16 mouse cellular contexts compared by ENCODE assay signal in the genomic region with DNA sequence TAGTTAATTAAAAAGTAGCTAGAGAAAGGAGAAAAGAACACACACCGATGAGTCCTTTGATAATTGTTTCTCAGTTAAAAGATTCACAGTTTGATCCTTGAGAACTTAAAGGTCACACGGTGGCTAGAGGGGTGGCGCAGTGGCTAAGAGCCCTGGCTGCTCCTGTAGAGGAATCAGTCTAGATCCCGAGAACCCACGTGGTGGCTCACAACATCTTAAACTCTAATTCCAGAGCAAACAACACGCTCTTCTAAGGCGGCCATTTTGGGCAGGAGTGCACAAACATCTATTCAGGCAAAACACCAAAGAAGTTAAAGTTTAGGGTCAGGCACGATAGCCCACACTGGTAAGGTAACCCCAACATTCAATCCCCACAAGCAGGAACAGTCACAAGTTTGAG. TPM values are rescaled to one million over a fixed set of nuclear protein-coding genes. Genes with fewer than 3 reads are reported as not detected.
DNase-seq lines count a peak whose midpoint lies in the region; ATAC-seq lines count a peak whose summit lies in the region.
"Had no signal": no experiment of that assay in that cellular context is flagged by ENCODE, and none has a peak within 500 bp of the region (broad histone marks: within the 10 kb centered on the region; RNA-seq: fewer than 3 reads in every experiment).

No protein-coding gene starts in this region.

- no peaks in the 10 kb centered on the region for H3K9me3 ChIP-seq in heart, embryonic 13.5 days
- no peaks in the 10 kb centered on the region for H3K9me3 ChIP-seq in heart, embryonic 10.5 days
- H3K9me3 ChIP-seq in kidney, embryonic 15.5 days (replicated peaks): no peaks in the 10 kb centered on the region
- H3K9me3 ChIP-seq in limb, embryonic 12.5 days: no peaks in the 10 kb centered on the region
- H3K9me3 ChIP-seq in midbrain, embryonic 14.5 days (ENCODE audit: control insufficient read depth, low read length): no peaks in the 10 kb centered on the region
- H3K9me3 ChIP-seq: midbrain, embryonic 13.5 days had no signal

- peaks cover 66% of the 10 kb centered on the region for H3K36me3 ChIP-seq in heart, embryonic 13.5 days
- H3K36me3 ChIP-seq in heart, embryonic 10.5 days: peaks cover 58% of the 10 kb centered on the region
- peaks cover 41% of the 10 kb centered on the region for H3K36me3 ChIP-seq in kidney, embryonic 15.5 days
- H3K36me3 ChIP-seq in limb, embryonic 12.5 days: peaks cover 54% of the 10 kb centered on the region
- H3K36me3 ChIP-seq in midbrain, embryonic 14.5 days (ENCODE audit: control insufficient read depth, insufficient read depth, low read length): peaks cover 38% of the 10 kb centered on the region

- ATAC-seq in heart, embryonic 13.5 days (ENCODE audit: extremely low read depth, insufficient number of reproducible peaks, low FRiP score, low TSS enrichment): no peak
- no peak for ATAC-seq in kidney, embryonic 15.5 days (replicated peaks; ENCODE audit: low FRiP score)
- ATAC-seq in limb, embryonic 12.5 days (ENCODE audit: insufficient number of reproducible peaks, insufficient read depth, low FRiP score, low TSS enrichment, low read depth): no peak
- no peak for ATAC-seq in midbrain, embryonic 14.5 days (ENCODE audit: low FRiP score, low TSS enrichment)
- ATAC-seq: activated CD4-positive, CD25-positive, alpha-beta regulatory T cell, adult 4 months; midbrain, embryonic 13.5 days had no signal

- peaks cover 39% of the 10 kb centered on the region for H3K4me1 ChIP-seq in heart, embryonic 13.5 days
- H3K4me1 ChIP-seq in heart, embryonic 10.5 days: peaks cover 26% of the 10 kb centered on the region
- peaks cover 42% of the 10 kb centered on the region for H3K4me1 ChIP-seq in kidney, embryonic 15.5 days
- H3K4me1 ChIP-seq in limb, embryonic 12.5 days (replicated peaks): peaks cover 32% of the 10 kb centered on the region
- peaks cover 14% of the 10 kb centered on the region for H3K4me1 ChIP-seq in midbrain, embryonic 14.5 days (ENCODE audit: control insufficient read depth, insufficient read depth, low read length)

- peak overlapping the region; percentile 36 for H3K4me2 ChIP-seq in heart, embryonic 13.5 days
- peak overlapping the region; percentile 32 for H3K4me2 ChIP-seq in kidney, embryonic 15.5 days
- peak overlapping the region; percentile 21; the same call in 1 of the 2 replicates for H3K4me2 ChIP-seq in limb, embryonic 12.5 days
- no peak overlapping the region for H3K4me2 ChIP-seq in midbrain, embryonic 14.5 days (ENCODE audit: low read length)
- H3K4me2 ChIP-seq: midbrain, embryonic 13.5 days had no signal

- WGBS in heart, embryonic 13.5 days: 83% methylated on average over 8 of the region's 8 CpGs
- whole genome bisulfite sequencing in heart, embryonic 10.5 days: 80% methylated on average over 8 of the region's 8 CpGs
- WGBS in kidney, embryonic 15.5 days: 75% methylated on average over 8 of the region's 8 CpGs
- 85% methylated on average over 8 of the region's 8 CpGs for WGBS in limb, embryonic 12.5 days
- 77% methylated on average over 8 of the region's 8 CpGs for WGBS in midbrain, embryonic 14.5 days

- no peaks in the 10 kb centered on the region for H3K27me3 ChIP-seq in heart, embryonic 13.5 days (replicated peaks)
- H3K27me3 ChIP-seq in heart, embryonic 10.5 days (ENCODE audit: insufficient read depth, poor library complexity, severe bottlenecking): no peaks in the 10 kb centered on the region
- H3K27me3 ChIP-seq in kidney, embryonic 15.5 days: no peaks in the 10 kb centered on the region
- H3K27me3 ChIP-seq in limb, embryonic 12.5 days: no peaks in the 10 kb centered on the region
- H3K27me3 ChIP-seq in midbrain, embryonic 14.5 days (ENCODE audit: control insufficient read depth, insufficient read depth, low read length): no peaks in the 10 kb centered on the region
- H3K27me3 ChIP-seq: midbrain, embryonic 13.5 days had no signal

- no peak overlapping the region for H3K4me3 ChIP-seq in heart, embryonic 13.5 days
- H3K4me3 ChIP-seq in heart, embryonic 10.5 days: no peak overlapping the region
- peak overlapping the region; percentile 15; the same call in 1 of the 2 replicates for H3K4me3 ChIP-seq in kidney, embryonic 15.5 days (replicated peaks)
- H3K4me3 ChIP-seq in limb, embryonic 12.5 days (replicated peaks): no peak overlapping the region
- H3K4me3 ChIP-seq in midbrain, embryonic 14.5 days (replicated peaks; ENCODE audit: low read depth, low read length): no peak overlapping the region
- H3K4me3 ChIP-seq: midbrain, embryonic 13.5 days had no signal

- no peak overlapping the region for H3K27ac ChIP-seq in heart, embryonic 13.5 days (replicated peaks)
- H3K27ac ChIP-seq in heart, embryonic 10.5 days: no peak overlapping the region
- peak overlapping the region; percentile 61 for H3K27ac ChIP-seq in kidney, embryonic 15.5 days
- peak overlapping the region; percentile 69; the same call in 1 of the 2 replicates for H3K27ac ChIP-seq in limb, embryonic 12.5 days
- H3K27ac ChIP-seq in midbrain, embryonic 14.5 days (replicated peaks; ENCODE audit: low read depth, low read length): no peak overlapping the region
- H3K27ac ChIP-seq: macrophage had no signal

- no peak for DNase-seq in heart, embryonic 10.5 days (ENCODE audit: low spot score)
- DNase-seq in kidney, postnatal 36 days: no peak
- DNase-seq in ZHBTc4 (ENCODE audit: low read depth, low spot score): peak; percentile 67
- no peak for DNase-seq in midbrain, embryonic 14.5 days
- DNase-seq in adrenal gland, postnatal 4 days (ENCODE audit: low spot score in 2 of 2): no peak
- DNase-seq: cerebellum, adult 11 months; left cerebral cortex, postnatal 4 days; thymus, postnatal 25 days had no signal

- no peak overlapping the region for H3K9ac ChIP-seq in heart, embryonic 13.5 days
- H3K9ac ChIP-seq in kidney, embryonic 15.5 days: no peak overlapping the region
- H3K9ac ChIP-seq in limb, embryonic 12.5 days (replicated peaks): no peak overlapping the region
- H3K9ac ChIP-seq in midbrain, embryonic 14.5 days (replicated peaks; ENCODE audit: low read length): no peak overlapping the region
- H3K9ac ChIP-seq: midbrain, embryonic 13.5 days had no signal

RNA-seq across cellular contexts. Expression of gene Ldhb, which starts 4.2 kb away (rescaled TPM):
- polyA plus RNA-seq in heart, embryonic 13.5 days (2015; fragmentation: Nextera tagmentation; extraction: Ambion mirVana): 990 and 1,118 TPM in 2 replicates
- 470 and 619 TPM in 2 replicates for polyA plus RNA-seq in heart, embryonic 10.5 days (2016; fragmentation: Nextera tagmentation; extraction: Ambion mirVana)
- polyA plus RNA-seq in kidney, embryonic 15.5 days (2015; fragmentation: Nextera tagmentation; extraction: Ambion mirVana): 697 and 713 TPM in 2 replicates
- polyA plus RNA-seq in limb, embryonic 12.5 days (2016; fragmentation: Nextera tagmentation; extraction: Ambion mirVana): 480 and 486 TPM in 2 replicates
- 486 and 524 TPM in 2 replicates for polyA plus RNA-seq in midbrain, embryonic 14.5 days (2014; fragmentation: Nextera tagmentation; extraction: Ambion mirVana)
- 100 to 1,000 TPM; 148 to 257 TPM for total RNA-seq in adrenal gland, postnatal 4 days (2021)

RNA-seq across cellular contexts. Expression of gene Gys2, which starts 30.7 kb away (rescaled TPM):
- polyA plus RNA-seq in heart, embryonic 13.5 days (2015; fragmentation: Nextera tagmentation; extraction: Ambion mirVana): 0.23 and 2.5 TPM in 2 replicates
- polyA plus RNA-seq in heart, embryonic 10.5 days (2016; fragmentation: Nextera tagmentation; extraction: Ambion mirVana): 0.05 and 1.4 TPM in 2 replicates
- polyA plus RNA-seq in kidney, embryonic 15.5 days (2015; fragmentation: Nextera tagmentation; extraction: Ambion mirVana): 0.23 and 1.3 TPM in 2 replicates
- polyA plus RNA-seq in limb, embryonic 12.5 days (2016; fragmentation: Nextera tagmentation; extraction: Ambion mirVana): not detected in 2 replicates
- not detected in 2 replicates for polyA plus RNA-seq in midbrain, embryonic 14.5 days (2014; fragmentation: Nextera tagmentation; extraction: Ambion mirVana)
- total RNA-seq in adrenal gland, postnatal 4 days (2021): 10 to 100 TPM in 1 of 2 experiments, under 1 TPM in 1; 0.50 to 13.2 TPM
- total RNA-seq: common myeloid progenitor, adult 5-6 weeks; left cerebral cortex, postnatal 4 days had no signal
- polyA plus RNA-seq: activated CD4-positive, CD25-positive, alpha-beta regulatory T cell, adult 4 months; C2C12; macrophage had no signal

Comparison
In these comparisons a context has a peak if more than half of its experiments do, and no peak if none do; other contexts are left out.
1. H3K27ac ChIP-seq: peak in kidney, embryonic 15.5 days (single experiment) and limb, embryonic 12.5 days (single experiment); none in heart, embryonic 13.5 days (single experiment), heart, embryonic 10.5 days (single experiment) and midbrain, embryonic 14.5 days (single experiment).